Mouse (Mus musculus) megakaryocyte, embryonic 14.5 days (primary cell): Measurements from ENCODE around the gene Keap1.

Source experiments
- FLI1 ChIP-seq: IDR thresholded peaks from 2 replicates; pipeline ENCODE4 v1.6.1; 2012; ENCODE audit warnings: low read length, inconsistent platforms, mixed read lengths
- GATA1 ChIP-seq: IDR thresholded peaks from 3 replicates; pipeline ENCODE4 v1.6.1; 2012; ENCODE audit warnings: mixed read lengths, low read length, inconsistent platforms, borderline replicate concordance

DNA sequence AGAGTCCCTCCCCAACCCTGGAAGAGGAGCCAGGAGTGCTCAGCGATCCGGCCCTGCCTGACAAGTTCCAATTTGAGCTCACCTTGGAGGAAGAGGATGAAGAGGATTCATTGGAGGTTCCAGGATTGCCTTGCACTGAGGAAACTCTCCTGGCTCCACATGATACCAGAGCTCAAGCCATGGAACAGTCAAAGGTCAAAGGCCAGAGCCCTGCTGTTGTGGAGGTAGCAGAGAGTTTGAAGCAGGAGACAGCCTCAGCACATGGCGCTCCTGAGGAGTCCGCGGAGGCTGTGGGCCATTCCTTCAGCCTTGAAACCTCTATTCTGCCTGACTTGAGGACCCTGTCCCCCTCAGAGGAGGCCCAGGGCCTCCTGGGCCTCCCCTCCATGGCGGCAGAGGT, 28.3 kb downstream of the Keap1 start:
- TF ChIP-seq GATA1 (no peak), FLI1 (no peak)
